Mouse (Mus musculus) heart, embryonic 11.5 days (tissue): Measurements from ENCODE around the gene Tns1. TPM values are rescaled to one million over a fixed set of nuclear protein-coding genes. Genes with fewer than 3 reads are reported as not detected.

Source experiments
- ATAC-seq: fragments of 200-750 bp; cut with Nextera tagmentation; replicated peaks from 2 replicates; pipeline ENCODE4 v1.8.0; 2017; ENCODE audit warnings: moderate library complexity; ENCODE audit not compliant: insufficient number of reproducible peaks, low FRiP score, low TSS enrichment
- H3K27ac ChIP-seq: fragments of 300-500 bp; sonication (generic); 2 replicates; pipeline ENCODE4 v1.5.1; 2014; ENCODE audit warnings: mild to moderate bottlenecking, low read depth, low read length
- H3K27me3 ChIP-seq: fragments of 300-500 bp; sonication (generic); 2 replicates; pipeline ENCODE4 v1.6.1; 2014; ENCODE audit warnings: mild to moderate bottlenecking, low read length, mixed read lengths; ENCODE audit not compliant: control insufficient read depth, insufficient read depth
- H3K36me3 ChIP-seq: fragments of 300-500 bp; sonication (generic); 2 replicates; pipeline ENCODE4 v1.6.1; 2014; ENCODE audit warnings: mild to moderate bottlenecking, low read length, moderate library complexity, mixed read lengths; ENCODE audit not compliant: control insufficient read depth, insufficient read depth
- H3K4me1 ChIP-seq: fragments of 300-500 bp; sonication (generic); 2 replicates; pipeline ENCODE4 v1.6.1; 2014; ENCODE audit warnings: low read length; ENCODE audit not compliant: control insufficient read depth, insufficient read depth
- H3K4me2 ChIP-seq: fragments of 300-500 bp; sonication (generic); 2 replicates; pipeline ENCODE4 v1.6.1; 2014; ENCODE audit warnings: mild to moderate bottlenecking, moderate library complexity
- H3K4me3 ChIP-seq: fragments of 300-500 bp; sonication (generic); 2 replicates; pipeline ENCODE4 v1.5.1; 2014; ENCODE audit warnings: low read depth, low read length
- H3K9ac ChIP-seq: fragments of 300-500 bp; sonication (generic); 2 replicates; pipeline ENCODE4 v1.6.1; 2014; ENCODE audit warnings: mild to moderate bottlenecking, low read depth, low read length, moderate library complexity
- H3K9me3 ChIP-seq: fragments of 300-500 bp; sonication (generic); replicated peaks from 2 replicates; pipeline ENCODE4 v1.6.1; 2016; ENCODE audit warnings: low read length; ENCODE audit not compliant: control insufficient read depth
- WGBS: fragments of 180-500 bp; shearing (Covaris S2); extraction: QIAGEN DNeasy Blood & Tissue Kit; methylation state at CpG from one replicate; pipeline ENCODE4 v1.1.7; 2014; ENCODE audit not compliant: insufficient replicate concordance; 5-methylcytosine and 5-hydroxymethylcytosine counted together
- polyA plus RNA-seq: library from polyadenylated mRNA; unstranded; fragments of >200 nt; fragmentation: Nextera tagmentation; extraction: Ambion mirVana; gene quantifications from 2 replicates; pipeline ENCODE4 v1.2.1, GENCODE M21; 2014

The Tns1 gene
- polyA plus RNA-seq, 1 experiment from 2014 or later: 75.6 TPM

- Histone ChIP-seq H3K9ac (peak overlapping the region; percentile 54; the same call in 1 of the 2 replicates), H3K27me3 (no peaks in the 10 kb centered on the region), H3K36me3 (no peaks in the 10 kb centered on the region), H3K4me2 (peak overlapping the region; percentile 37), H3K9me3 (no peaks in the 10 kb centered on the region), H3K4me3 (no peak overlapping the region), H3K4me1 (peaks cover 99% of the 10 kb centered on the region), H3K27ac (peak overlapping the region; percentile 84)
- no peak for ATAC-seq
- WGBS: 77% methylated on average over 13 of the region's 13 CpGs
Measured at GRCm38 (mm10) chr1:74028118-74028880, 96.0 kb downstream of the Tns1 start.

- Histone ChIP-seq H3K27me3 (no peaks in the 10 kb centered on the region), H3K36me3 (no peaks in the 10 kb centered on the region), H3K9me3 (no peaks in the 10 kb centered on the region), H3K4me1 (peaks cover 99% of the 10 kb centered on the region), H3K4me2 (peak overlapping the region; percentile 37), H3K27ac (peak overlapping the region; percentile 84), H3K9ac (peak overlapping the region; percentile 54), H3K4me3 (no peak overlapping the region)
- WGBS: 33% methylated on average over 11 of the region's 11 CpGs
- no peak for ATAC-seq
Measured at GRCm38 (mm10) chr1:74027559-74028091, 96.6 kb downstream of the Tns1 start.

- Histone ChIP-seq H3K9me3 (no peaks in the 10 kb centered on the region), H3K27ac (peak overlapping the region; percentile 84), H3K4me1 (peaks cover 98% of the 10 kb centered on the region), H3K9ac (0 out of 2 replicates have a peak overlapping the region, but pooled peaks have one; percentile 16), H3K36me3 (no peaks in the 10 kb centered on the region), H3K4me3 (no peak overlapping the region), H3K27me3 (no peaks in the 10 kb centered on the region), H3K4me2 (no peak overlapping the region)
- ATAC-seq: no peak
- 42% methylated on average over 9 of the region's 9 CpGs for WGBS
Measured at GRCm38 (mm10) chr1:74026703-74027195, 97.5 kb downstream of the Tns1 start.

GRCm38 (mm10) chr1:74025651-74026226, 98.5 kb downstream of the Tns1 start:
- Histone ChIP-seq H3K4me2 (no peak overlapping the region), H3K9me3 (no peaks in the 10 kb centered on the region), H3K4me3 (no peak overlapping the region), H3K36me3 (no peaks in the 10 kb centered on the region), H3K4me1 (peaks cover 97% of the 10 kb centered on the region), H3K9ac (0 out of 2 replicates have a peak overlapping the region, but pooled peaks have one; percentile 6), H3K27ac (peak overlapping the region; percentile 62; the same call in 1 of the 2 replicates), H3K27me3 (no peaks in the 10 kb centered on the region)
- WGBS: 33% methylated on average over 4 of the region's 4 CpGs
- no peak for ATAC-seq

GRCm38 (mm10) chr1:74025227-74025626, 99.0 kb downstream of the Tns1 start:
- H3K27ac ChIP-seq: peak overlapping the region; percentile 62
- no peak overlapping the region for H3K4me3 ChIP-seq
- ATAC-seq: no peak
- H3K4me1 ChIP-seq: peaks cover 97% of the 10 kb centered on the region
- WGBS: 38% methylated on average over 6 of the region's 6 CpGs
- H3K36me3 ChIP-seq: no peaks in the 10 kb centered on the region
- no peaks in the 10 kb centered on the region for H3K9me3 ChIP-seq
- no peaks in the 10 kb centered on the region for H3K27me3 ChIP-seq
- H3K4me2 ChIP-seq: no peak overlapping the region; the same call in 1 of the 2 replicates
- H3K9ac ChIP-seq: peak overlapping the region; percentile 49; the same call in 1 of the 2 replicates

- Histone ChIP-seq H3K9ac (peak overlapping the region; percentile 49; the same call in 1 of the 2 replicates), H3K27me3 (no peaks in the 10 kb centered on the region), H3K4me2 (no peak overlapping the region), H3K36me3 (no peaks in the 10 kb centered on the region), H3K4me1 (peaks cover 95% of the 10 kb centered on the region), H3K4me3 (no peak overlapping the region), H3K9me3 (no peaks in the 10 kb centered on the region), H3K27ac (peak overlapping the region; percentile 62)
- ATAC-seq: no peak
- WGBS: 32% methylated on average over 10 of the region's 10 CpGs
Measured at GRCm38 (mm10) chr1:74024452-74025190, 99.6 kb downstream of the Tns1 start.

- no peak overlapping the region for H3K9ac ChIP-seq
- no peaks in the 10 kb centered on the region for H3K27me3 ChIP-seq
- no peaks in the 10 kb centered on the region for H3K9me3 ChIP-seq
- ATAC-seq: no peak
- no peak overlapping the region for H3K4me3 ChIP-seq
- H3K27ac ChIP-seq: peak overlapping the region; percentile 50; the same call in 1 of the 2 replicates
- H3K4me1 ChIP-seq: peaks cover 83% of the 10 kb centered on the region
- WGBS: 51% methylated on average over 3 of the region's 3 CpGs
- H3K4me2 ChIP-seq: no peak overlapping the region
- no peaks in the 10 kb centered on the region for H3K36me3 ChIP-seq
Measured at GRCm38 (mm10) chr1:74022998-74023397, 101.3 kb downstream of the Tns1 start.

GRCm38 (mm10) chr1:74022536-74022935, 101.7 kb downstream of the Tns1 start:
- no peak overlapping the region for H3K9ac ChIP-seq
- no peak for ATAC-seq
- peaks cover 83% of the 10 kb centered on the region for H3K4me1 ChIP-seq
- H3K27ac ChIP-seq: peak overlapping the region; percentile 50; the same call in 1 of the 2 replicates
- 71% methylated on average over 5 of the region's 5 CpGs for WGBS
- H3K4me3 ChIP-seq: no peak overlapping the region
- H3K27me3 ChIP-seq: no peaks in the 10 kb centered on the region
- no peaks in the 10 kb centered on the region for H3K9me3 ChIP-seq
- H3K4me2 ChIP-seq: no peak overlapping the region
- H3K36me3 ChIP-seq: no peaks in the 10 kb centered on the region
